Mouse (Mus musculus) heart, embryonic 10.5 days (tissue): ENCODE measurements at regions not wholly inside any gene's neighbourhood (a gene's known extent, or its start where the extent isn't known, plus 50 kb on each side); places are given as distances from the start of the nearest gene placed in this dataset.

Source experiments
- DNase-seq: peaks from one replicate; pipeline ENCODE4 v3.0.0-alpha.2; 2017; ENCODE audit warnings: low spot score
- H3K27ac ChIP-seq: fragments of 300-500 bp; sonication (generic); 2 replicates; pipeline ENCODE4 v1.5.1; 2016; ENCODE audit warnings: mild to moderate bottlenecking
- H3K27me3 ChIP-seq: fragments of 300-500 bp; sonication (generic); 2 replicates; pipeline ENCODE4 v1.6.1; 2016; ENCODE audit warnings: mild to moderate bottlenecking; ENCODE audit not compliant: poor library complexity, insufficient read depth, severe bottlenecking
- H3K36me3 ChIP-seq: fragments of 300-500 bp; sonication (generic); 2 replicates; pipeline ENCODE4 v1.6.1; 2016; ENCODE audit warnings: mild to moderate bottlenecking, moderate library complexity
- H3K4me1 ChIP-seq: fragments of 300-500 bp; sonication (generic); 2 replicates; pipeline ENCODE4 v1.6.1; 2016; ENCODE audit warnings: mild to moderate bottlenecking
- H3K4me3 ChIP-seq: fragments of 300-500 bp; sonication (generic); 2 replicates; pipeline ENCODE4 v1.5.1; 2016; ENCODE audit warnings: mild to moderate bottlenecking, moderate library complexity
- H3K9me3 ChIP-seq: fragments of 300-500 bp; sonication (generic); 2 replicates; pipeline ENCODE4 v1.6.1; 2016; ENCODE audit warnings: mild to moderate bottlenecking, moderate library complexity
- WGBS: fragments of 180-500 bp; shearing (Covaris S2); methylation state at CpG from one replicate; pipeline ENCODE4 v1.1.7; 2016; 5-methylcytosine and 5-hydroxymethylcytosine counted together

DNA sequence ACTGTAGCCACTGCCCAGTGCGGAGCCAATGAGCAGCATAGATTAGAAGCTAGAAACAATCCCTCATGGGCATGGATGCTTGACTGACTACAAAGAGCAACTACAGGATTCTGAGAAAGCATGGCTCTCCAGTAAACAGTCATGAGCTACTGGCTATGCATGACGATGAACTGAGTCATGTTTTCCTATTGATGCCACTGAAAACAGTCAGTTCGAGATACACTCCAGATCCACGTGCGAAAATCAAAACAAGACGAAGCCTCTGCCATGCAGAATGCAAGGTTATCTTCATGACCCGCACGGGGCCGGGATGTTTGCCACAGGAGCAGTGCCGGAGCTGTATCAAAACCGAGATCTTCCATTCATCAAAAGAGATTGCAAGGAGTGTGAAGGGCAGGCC is 413.9 kb downstream of the Rnd3 start:
- Histone ChIP-seq H3K27me3 (no peaks in the 10 kb centered on the region), H3K4me3 (no peak overlapping the region), H3K9me3 (no peaks in the 10 kb centered on the region), H3K36me3 (no peaks in the 10 kb centered on the region), H3K4me1 (no peaks in the 10 kb centered on the region), H3K27ac (no peak overlapping the region)
- DNase-seq = no peak
- WGBS = 60% methylated on average over 11 of the region's 11 CpGs

DNA sequence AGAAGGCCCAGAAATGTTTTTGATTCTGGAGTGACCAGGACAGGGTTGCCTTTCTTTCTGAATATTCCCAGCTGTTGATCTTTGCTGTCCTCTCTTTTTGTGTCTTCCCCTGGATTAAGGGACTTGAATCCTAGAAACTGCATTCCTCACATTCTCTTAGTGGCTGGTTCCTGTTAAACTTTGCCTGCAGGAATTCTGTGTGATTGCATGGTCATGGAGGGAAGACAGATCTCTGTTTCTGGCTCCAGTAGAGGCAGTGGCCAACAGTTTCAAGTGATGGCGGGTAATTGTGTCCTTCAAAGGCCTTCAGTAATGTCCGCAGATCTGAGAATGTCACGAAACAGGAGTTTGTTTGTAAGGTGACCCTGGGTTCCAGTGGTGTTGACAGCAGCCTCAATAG is 410.1 kb upstream of the Mmadhc start:
- DNase-seq = no peak
- Histone ChIP-seq H3K9me3 (no peaks in the 10 kb centered on the region), H3K36me3 (no peaks in the 10 kb centered on the region), H3K4me3 (no peak overlapping the region), H3K27me3 (no peaks in the 10 kb centered on the region), H3K4me1 (peaks cover 13% of the 10 kb centered on the region), H3K27ac (peak overlapping the region; percentile 36; the same call in 1 of the 2 replicates)
- WGBS = 15% methylated on average over 3 of the region's 3 CpGs

- no peak overlapping the region for H3K27ac ChIP-seq
- 33% methylated on average over 3 of the region's 3 CpGs for whole genome bisulfite sequencing
- H3K4me1 ChIP-seq = peaks cover 13% of the 10 kb centered on the region
- no peaks in the 10 kb centered on the region for H3K27me3 ChIP-seq
- H3K4me3 ChIP-seq = no peak overlapping the region
- no peaks in the 10 kb centered on the region for H3K36me3 ChIP-seq
- DNase-seq = no peak
- no peaks in the 10 kb centered on the region for H3K9me3 ChIP-seq
These were observed 407.7 kb upstream of the Mmadhc start for GRCm38 (mm10) chr2:50704297-50704696.

DNA sequence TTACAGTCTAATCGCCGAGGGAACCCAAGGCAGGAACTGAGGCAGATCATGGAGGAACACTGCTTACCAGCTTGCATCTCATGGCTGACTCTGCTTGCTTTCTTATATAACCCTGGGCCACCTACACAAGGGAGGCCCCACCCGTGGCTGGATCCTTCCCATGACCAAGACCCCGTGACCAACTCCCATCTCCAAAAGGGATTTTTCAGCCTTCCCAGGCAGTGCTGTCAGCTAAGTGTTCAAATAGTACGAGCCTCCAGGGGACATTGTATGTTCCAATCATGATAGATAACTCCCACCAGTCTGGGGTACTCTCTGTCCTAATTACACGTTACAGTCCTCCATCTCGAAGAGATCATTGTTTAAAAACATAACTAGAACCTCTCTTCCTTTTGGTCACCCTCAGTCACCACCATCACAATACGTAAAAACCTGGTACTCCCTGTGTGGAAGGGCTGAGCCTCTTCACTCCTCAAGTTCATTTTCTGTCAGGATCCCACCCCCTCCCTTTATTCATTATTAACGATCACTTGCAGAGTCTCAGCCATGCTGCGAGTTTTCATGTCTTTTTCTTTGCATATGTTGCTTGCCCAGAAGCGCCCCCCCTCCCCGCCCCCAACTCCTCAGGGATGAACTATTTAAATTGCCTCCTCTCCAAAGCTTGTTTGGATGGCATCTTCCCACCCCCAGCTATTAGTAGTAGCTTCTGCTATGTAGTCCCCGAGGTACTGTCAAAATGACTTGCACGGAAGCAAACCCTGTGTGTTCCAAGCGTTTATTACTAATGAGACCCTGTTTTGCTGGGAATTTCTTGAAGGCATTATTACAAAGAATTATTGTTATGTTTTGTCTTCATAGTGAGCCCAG is 406.2 kb upstream of the Mmadhc start:
- 88% methylated on average over 15 of the region's 15 CpGs for WGBS
- Histone ChIP-seq H3K9me3 (no peaks in the 10 kb centered on the region), H3K36me3 (no peaks in the 10 kb centered on the region), H3K4me1 (peaks cover 17% of the 10 kb centered on the region), H3K4me3 (no peak overlapping the region), H3K27ac (no peak overlapping the region), H3K27me3 (no peaks in the 10 kb centered on the region)
- no peak for DNase-seq

DNA sequence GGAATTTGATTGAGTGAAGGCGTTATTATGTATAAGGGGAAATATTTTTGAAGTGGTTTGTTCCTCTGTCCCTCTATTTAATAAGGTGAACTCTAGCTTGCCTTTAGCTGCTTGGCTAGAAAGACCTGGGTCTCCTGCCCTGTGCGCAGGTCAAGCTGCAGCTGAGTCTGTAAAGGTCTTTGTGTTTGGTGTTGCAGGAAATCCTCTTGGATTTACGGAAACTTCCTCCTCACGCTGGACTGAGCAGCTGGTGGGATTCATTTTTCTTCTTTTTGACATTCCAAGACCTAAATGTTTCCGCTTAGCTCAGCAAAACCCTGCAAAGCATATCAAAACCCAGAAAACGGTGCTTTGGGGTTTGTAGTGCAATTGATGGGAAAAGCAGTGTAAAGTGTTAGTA is 402.2 kb upstream of the Mmadhc start:
- H3K36me3 ChIP-seq = no peaks in the 10 kb centered on the region
- peaks cover 8% of the 10 kb centered on the region; the same call in 1 of the 2 replicates for H3K4me1 ChIP-seq
- WGBS = 70% methylated on average over 6 of the region's 6 CpGs
- H3K9me3 ChIP-seq = no peaks in the 10 kb centered on the region
- no peaks in the 10 kb centered on the region for H3K27me3 ChIP-seq
- H3K27ac ChIP-seq = no peak overlapping the region
- no peak for DNase-seq
- no peak overlapping the region for H3K4me3 ChIP-seq

GRCm38 (mm10) chr2:50696575-50696974 is 400.0 kb upstream of the Mmadhc start:
- H3K9me3 ChIP-seq = no peaks in the 10 kb centered on the region
- no peaks in the 10 kb centered on the region for H3K36me3 ChIP-seq
- DNase-seq = no peak
- H3K27ac ChIP-seq = no peak overlapping the region
- H3K4me3 ChIP-seq = no peak overlapping the region
- H3K27me3 ChIP-seq = no peaks in the 10 kb centered on the region
- peaks cover 8% of the 10 kb centered on the region; the same call in 1 of the 2 replicates for H3K4me1 ChIP-seq

DNA sequence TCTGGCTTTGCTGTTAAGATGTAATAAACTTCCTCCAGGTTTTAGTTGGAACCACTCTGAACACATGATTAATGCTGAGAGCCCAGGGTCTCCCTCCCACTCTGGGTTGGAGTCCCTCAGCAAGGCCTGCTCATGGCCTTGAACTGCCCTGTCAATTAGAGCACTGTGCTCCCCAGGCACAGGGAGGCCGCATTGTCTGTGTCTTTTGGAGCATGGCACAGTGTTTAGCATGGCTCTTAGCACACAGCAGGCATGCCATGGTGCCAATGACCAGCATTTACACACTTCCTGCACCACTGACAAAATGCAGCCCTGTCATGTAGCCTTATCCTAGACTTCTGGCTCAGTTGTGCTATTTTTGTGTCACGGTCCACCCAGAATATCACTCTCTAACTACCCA is 398.2 kb upstream of the Mmadhc start:
- DNase-seq = no peak
- Histone ChIP-seq H3K9me3 (no peaks in the 10 kb centered on the region), H3K4me1 (peaks cover 12% of the 10 kb centered on the region), H3K4me3 (no peak overlapping the region), H3K36me3 (no peaks in the 10 kb centered on the region), H3K27ac (no peak overlapping the region), H3K27me3 (no peaks in the 10 kb centered on the region)
- WGBS = 81% methylated on average over 2 of the region's 2 CpGs

DNA sequence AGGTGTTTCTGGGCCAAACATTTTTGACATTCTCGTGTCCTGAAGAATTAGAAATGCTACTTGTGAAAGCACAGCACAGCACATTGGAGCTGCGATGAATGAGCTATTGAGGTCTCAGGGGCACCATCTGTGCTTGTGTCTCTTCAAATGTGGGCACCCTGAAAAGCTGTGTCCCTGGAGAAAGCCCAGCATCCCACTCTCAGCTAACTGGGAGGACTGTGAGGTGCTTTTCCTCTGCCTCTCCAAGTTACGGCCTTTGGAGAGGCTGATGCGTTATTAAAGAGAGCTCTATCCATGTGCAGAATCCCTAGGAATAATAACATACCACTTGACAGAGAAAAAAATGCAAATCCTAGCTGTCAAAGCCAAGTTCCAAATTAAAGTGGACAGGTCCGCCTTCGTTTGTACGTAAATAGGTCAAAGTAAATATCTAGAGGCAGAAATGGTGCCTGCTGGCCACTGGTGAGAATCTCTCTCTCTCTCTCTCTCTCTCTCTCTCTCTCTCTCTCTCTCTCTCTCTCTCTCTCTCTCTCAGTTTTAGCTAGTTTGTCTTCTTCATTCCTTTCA is 397.3 kb upstream of the Mmadhc start:
- Histone ChIP-seq H3K9me3 (no peaks in the 10 kb centered on the region), H3K27ac (no peak overlapping the region)
- WGBS = 81% methylated on average over 7 of the region's 7 CpGs

DNA sequence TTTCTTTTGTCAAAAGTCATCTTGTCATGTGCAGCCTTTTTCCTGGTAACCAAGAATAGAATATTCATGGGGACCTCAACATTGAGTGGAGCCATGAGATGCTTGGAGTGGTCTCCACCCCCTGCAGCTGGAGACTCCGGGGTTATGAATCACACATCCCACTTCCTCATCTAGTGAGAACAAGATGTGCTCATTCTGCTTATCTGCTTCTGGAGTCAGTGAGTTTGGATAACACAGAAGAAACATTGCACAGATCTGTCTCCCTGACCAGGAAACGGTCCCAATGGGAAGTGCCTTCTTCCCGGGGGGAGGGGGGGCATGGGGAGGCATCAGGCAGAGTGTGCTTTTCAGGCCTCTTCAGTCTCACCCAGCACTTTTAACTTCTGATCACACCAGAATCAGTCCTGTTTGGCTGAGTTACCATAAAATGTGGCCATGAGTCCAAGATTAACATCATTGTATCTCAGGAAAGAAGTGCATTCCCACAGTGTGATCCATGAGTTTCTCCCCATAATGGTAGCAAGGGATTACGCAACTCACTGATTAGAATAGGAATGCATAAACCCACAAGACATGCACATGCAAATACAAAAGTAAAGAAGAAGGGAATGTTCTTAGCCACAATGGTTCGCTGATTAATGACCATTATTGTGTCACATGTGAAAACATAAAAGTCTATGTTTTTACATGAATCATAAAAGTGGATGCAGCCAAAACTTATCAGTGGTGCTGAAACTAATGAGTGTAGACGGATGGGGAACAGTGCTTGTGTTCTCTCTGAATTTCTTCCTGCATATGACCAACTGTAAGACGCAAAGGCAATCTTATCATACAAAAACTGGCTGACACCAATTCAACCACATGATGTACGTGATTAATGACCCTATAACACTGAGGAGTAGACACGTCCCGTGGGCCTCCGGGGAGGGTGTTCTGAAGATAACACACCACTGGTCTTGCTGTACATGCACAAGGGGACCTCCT is 393.8 kb upstream of the Mmadhc start:
- 53% methylated on average over 11 of the region's 11 CpGs for WGBS
- H3K4me3 ChIP-seq = no peak overlapping the region

More for the DNA sequence above, 397.3 kb upstream of the Mmadhc start:
- Histone ChIP-seq H3K36me3 (no peaks in the 10 kb centered on the region), H3K4me1 (peaks cover 12% of the 10 kb centered on the region), H3K4me3 (no peak overlapping the region), H3K27me3 (no peaks in the 10 kb centered on the region)
- no peak for DNase-seq

DNA sequence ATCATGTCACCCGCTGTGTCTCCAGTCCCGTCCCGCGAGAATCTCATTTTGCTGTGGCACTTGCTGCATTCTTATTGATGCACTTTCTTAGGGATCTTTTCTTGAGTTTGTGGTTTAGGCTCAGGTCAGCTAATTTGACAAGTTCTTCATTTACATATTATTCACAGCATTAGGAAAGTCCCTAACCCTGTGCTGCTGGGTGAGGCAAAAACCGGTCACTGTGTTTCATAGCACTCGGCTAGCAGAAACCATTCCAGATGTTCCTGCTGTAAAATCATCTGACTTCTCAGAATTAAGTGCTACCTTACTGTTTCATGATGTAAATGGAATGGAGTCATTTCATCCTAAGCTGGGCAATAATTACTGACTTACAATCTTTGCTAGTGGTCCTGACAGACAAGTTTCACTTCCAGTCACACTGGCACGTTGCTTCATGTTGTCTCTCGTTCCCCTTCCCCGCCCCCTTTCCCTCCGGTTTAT is 391.1 kb upstream of the Mmadhc start:
- Histone ChIP-seq H3K4me1 (peaks cover 12% of the 10 kb centered on the region), H3K27ac (peak overlapping the region; percentile 64; the same call in 1 of the 2 replicates), H3K9me3 (no peaks in the 10 kb centered on the region), H3K27me3 (no peaks in the 10 kb centered on the region), H3K36me3 (no peaks in the 10 kb centered on the region), H3K4me3 (no peak overlapping the region)
- 72% methylated on average over 10 of the region's 10 CpGs for WGBS
- no peak for DNase-seq

More for the DNA sequence above, 393.8 kb upstream of the Mmadhc start:
- DNase-seq = no peak
- H3K27me3 ChIP-seq = no peaks in the 10 kb centered on the region
- H3K9me3 ChIP-seq = no peaks in the 10 kb centered on the region
- H3K36me3 ChIP-seq = no peaks in the 10 kb centered on the region
- no peak overlapping the region for H3K27ac ChIP-seq
- H3K4me1 ChIP-seq = peaks cover 16% of the 10 kb centered on the region

DNA sequence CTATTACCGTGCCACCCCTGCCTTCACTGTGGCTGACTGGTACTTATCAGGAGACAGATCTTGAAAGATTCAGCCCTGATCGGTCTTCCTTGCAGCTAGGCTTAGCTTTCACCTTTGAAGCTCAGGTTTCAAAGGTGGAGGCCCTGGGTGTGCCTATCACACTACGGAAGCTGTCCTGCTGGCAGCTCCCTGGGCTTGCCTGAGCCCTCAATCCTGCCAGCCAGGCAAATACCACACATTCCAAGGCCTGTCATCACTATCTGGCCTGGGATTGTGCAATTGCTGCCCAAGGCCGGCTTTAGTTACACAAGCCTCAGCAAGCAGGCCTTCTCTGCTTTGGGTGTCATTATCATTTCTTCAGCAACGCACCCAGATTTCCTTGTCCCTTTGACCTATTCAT is 390.6 kb upstream of the Mmadhc start:
- WGBS = 17% methylated on average over 5 of the region's 5 CpGs

DNA sequence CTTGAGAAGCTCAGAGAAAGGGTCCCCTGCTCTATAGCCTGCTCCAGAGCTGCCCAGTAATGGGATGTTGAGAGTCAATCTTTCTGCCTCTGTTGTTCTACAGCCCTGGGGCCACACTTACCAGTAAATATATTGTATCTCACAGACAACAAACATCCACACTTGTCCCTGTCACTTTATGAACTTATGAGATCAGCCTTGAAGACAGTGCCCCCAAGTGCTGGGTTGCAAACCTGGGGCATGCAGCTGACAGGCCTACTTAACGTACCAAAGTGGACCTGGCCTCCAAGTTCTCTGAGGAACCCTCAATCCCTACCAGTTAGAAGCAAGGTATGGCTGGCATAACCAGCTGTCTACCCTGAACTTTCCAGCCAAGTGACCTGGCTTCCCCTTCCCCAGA is 380.9 kb upstream of the Mmadhc start:
- H3K4me3 ChIP-seq = no peak overlapping the region
- H3K27ac ChIP-seq = no peak overlapping the region
- no peaks in the 10 kb centered on the region for H3K9me3 ChIP-seq
- no peaks in the 10 kb centered on the region for H3K27me3 ChIP-seq
- no peaks in the 10 kb centered on the region for H3K36me3 ChIP-seq
- 78% methylated on average over 1 of the region's 1 CpGs for WGBS
- H3K4me1 ChIP-seq = no peaks in the 10 kb centered on the region
- no peak for DNase-seq

More for the DNA sequence above, 390.6 kb upstream of the Mmadhc start:
- H3K36me3 ChIP-seq = no peaks in the 10 kb centered on the region
- H3K4me3 ChIP-seq = no peak overlapping the region
- peak; percentile 86 for DNase-seq
- no peaks in the 10 kb centered on the region for H3K9me3 ChIP-seq
- peak overlapping the region; percentile 64; the same call in 1 of the 2 replicates for H3K27ac ChIP-seq
- no peaks in the 10 kb centered on the region for H3K27me3 ChIP-seq
- peaks cover 12% of the 10 kb centered on the region for H3K4me1 ChIP-seq
